Mouse (Mus musculus) kidney, embryonic 16.5 days (tissue): Measurements from ENCODE around the gene Tacc3. TPM values are rescaled to one million over a fixed set of nuclear protein-coding genes. Genes with fewer than 3 reads are reported as not detected.

ENCODE experiments used
- ATAC-seq: fragments of 200-750 bp; cut with Nextera tagmentation; 2 replicates; pipeline ENCODE4 v1.8.0; 2017; ENCODE audit warnings: moderate TSS enrichment; ENCODE audit not compliant: low FRiP score, low TSS enrichment
- H3K27ac ChIP-seq: fragments of 300-500 bp; sonication (generic); 2 replicates; pipeline ENCODE4 v1.5.1; 2014; ENCODE audit warnings: low read length
- H3K27me3 ChIP-seq: fragments of 300-500 bp; sonication (generic); 2 replicates; pipeline ENCODE4 v1.6.1; 2014; ENCODE audit warnings: low read length, control low read depth, mixed read lengths; ENCODE audit not compliant: insufficient read depth
- H3K36me3 ChIP-seq: fragments of 300-500 bp; sonication (generic); 2 replicates; pipeline ENCODE4 v1.6.1; 2014; ENCODE audit warnings: low read length, control low read depth, mixed read lengths; ENCODE audit not compliant: insufficient read depth
- H3K4me1 ChIP-seq: fragments of 300-500 bp; sonication (generic); 2 replicates; pipeline ENCODE4 v1.6.1; 2014; ENCODE audit warnings: low read length, control low read depth, mixed read lengths; ENCODE audit not compliant: insufficient read depth
- H3K4me2 ChIP-seq: fragments of 300-500 bp; sonication (generic); replicated peaks from 2 replicates; pipeline ENCODE4 v1.6.1; 2014; ENCODE audit warnings: low read depth, low read length
- H3K4me3 ChIP-seq: fragments of 300-500 bp; sonication (generic); 2 replicates; pipeline ENCODE4 v1.5.1; 2014; ENCODE audit warnings: mild to moderate bottlenecking, low read length
- H3K9ac ChIP-seq: fragments of 300-500 bp; sonication (generic); replicated peaks from 2 replicates; pipeline ENCODE4 v1.6.1; 2014; ENCODE audit warnings: low read length
- H3K9me3 ChIP-seq: fragments of 300-500 bp; sonication (generic); 2 replicates; pipeline ENCODE4 v1.6.1; 2016; ENCODE audit warnings: low read length, control low read depth
- WGBS: fragments of 180-500 bp; shearing (Covaris S2); extraction: QIAGEN DNeasy Blood & Tissue Kit; methylation state at CpG from one replicate; pipeline ENCODE4 v1.1.7; 2014; 5-methylcytosine and 5-hydroxymethylcytosine counted together
- polyA plus RNA-seq: library from polyadenylated mRNA; unstranded; fragments of >200 nt; fragmentation: Nextera tagmentation; extraction: Ambion mirVana; gene quantifications from 2 replicates; pipeline ENCODE4 v1.2.1, GENCODE M21; 2015

Tacc3 gene
- polyA plus RNA-seq, result 186 and 192 TPM in 2 replicates

- peaks cover 25% of the 10 kb centered on the region for H3K4me1 ChIP-seq
- peak within 1 kb of the TSS; percentile 77 for H3K9ac ChIP-seq
- ATAC-seq, result peak; percentile 97
- no peaks in the 10 kb centered on the region for H3K9me3 ChIP-seq
- WGBS, result under 1% methylated on average over 60 of the region's 60 CpGs
- peaks cover 29% of the 10 kb centered on the region for H3K36me3 ChIP-seq
- peak within 1 kb of the TSS; percentile 66 for H3K4me3 ChIP-seq
- H3K27ac ChIP-seq, result peak within 1 kb of the TSS; percentile 99
- peak within 1 kb of the TSS; percentile 93 for H3K4me2 ChIP-seq
- H3K27me3 ChIP-seq, result no peaks in the 10 kb centered on the region
These were observed at the start of gene Tacc3, which contains the start of gene Tmem129 for GRCm38 (mm10) chr5:33657787-33658663. Tacc3 (plus strand) TSS chr5:33658128. Tmem129 (minus strand) TSS chr5:33658416.

- H3K9ac ChIP-seq, result no peak overlapping the region
- no peak overlapping the region for H3K27ac ChIP-seq
- no peak overlapping the region for H3K4me2 ChIP-seq
- peaks cover 18% of the 10 kb centered on the region for H3K36me3 ChIP-seq
- H3K27me3 ChIP-seq, result no peaks in the 10 kb centered on the region
- H3K4me1 ChIP-seq, result no peaks in the 10 kb centered on the region
- WGBS, result 76% methylated on average over 1 of the region's 1 CpGs
- ATAC-seq, result no peak
- H3K4me3 ChIP-seq, result no peak overlapping the region
- no peaks in the 10 kb centered on the region for H3K9me3 ChIP-seq
These were observed 48.7 kb upstream of the Tacc3 start for GRCm38 (mm10) chr5:33609226-33609625.

GRCm38 (mm10) chr5:33611795-33612194, 46.1 kb upstream of the Tacc3 start:
- Histone ChIP-seq H3K4me2 (no peak overlapping the region), H3K4me1 (no peaks in the 10 kb centered on the region), H3K36me3 (peaks cover 22% of the 10 kb centered on the region), H3K27me3 (no peaks in the 10 kb centered on the region), H3K9me3 (no peaks in the 10 kb centered on the region), H3K9ac (no peak overlapping the region), H3K27ac (no peak overlapping the region), H3K4me3 (no peak overlapping the region)
- WGBS, result 100% methylated on average over 1 of the region's 1 CpGs
- no peak for ATAC-seq

DNA sequence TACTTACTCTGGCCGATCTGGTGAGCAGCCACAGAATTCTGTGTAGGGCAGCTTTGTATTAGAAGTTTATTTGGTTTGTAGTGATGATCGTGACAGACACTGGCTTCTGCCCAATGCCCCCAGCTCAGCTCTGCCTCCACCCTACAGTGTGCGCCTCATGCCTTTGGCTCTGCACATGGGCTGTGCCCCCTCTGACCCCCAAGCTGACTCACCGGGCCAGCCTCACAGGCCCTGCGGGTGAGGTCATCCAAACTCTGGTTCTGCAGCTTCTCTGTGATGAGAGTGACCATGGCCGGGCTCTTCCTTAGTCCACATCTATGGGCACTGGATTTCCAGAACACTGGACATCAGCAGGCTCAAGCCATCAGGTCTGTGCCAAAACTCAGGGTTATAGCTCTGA, 43.5 kb upstream of the Tacc3 start:
- Histone ChIP-seq H3K4me1 (no peaks in the 10 kb centered on the region), H3K4me3 (no peak overlapping the region), H3K27me3 (no peaks in the 10 kb centered on the region), H3K27ac (no peak overlapping the region), H3K9ac (no peak overlapping the region), H3K36me3 (peaks cover 5% of the 10 kb centered on the region; the same call in 1 of the 2 replicates), H3K4me2 (no peak overlapping the region), H3K9me3 (no peaks in the 10 kb centered on the region)
- ATAC-seq, result no peak
- 81% methylated on average over 6 of the region's 6 CpGs for WGBS

- ATAC-seq, result no peak
- no peak overlapping the region for H3K4me3 ChIP-seq
- H3K27ac ChIP-seq, result no peak overlapping the region
- H3K4me1 ChIP-seq, result peaks cover 1% of the 10 kb centered on the region; the same call in 1 of the 2 replicates
- H3K36me3 ChIP-seq, result no peaks in the 10 kb centered on the region
- WGBS, result 86% methylated on average over 2 of the region's 2 CpGs
- no peak overlapping the region for H3K4me2 ChIP-seq
- no peak overlapping the region for H3K9ac ChIP-seq
- no peaks in the 10 kb centered on the region for H3K9me3 ChIP-seq
- H3K27me3 ChIP-seq, result no peaks in the 10 kb centered on the region
These were observed 35.3 kb upstream of the Tacc3 start for GRCm38 (mm10) chr5:33622671-33623070.

GRCm38 (mm10) chr5:33623766-33624165, 34.2 kb upstream of the Tacc3 start:
- H3K36me3 ChIP-seq, result no peaks in the 10 kb centered on the region
- 84% methylated on average over 3 of the region's 3 CpGs for WGBS
- no peak overlapping the region for H3K4me3 ChIP-seq
- no peak overlapping the region for H3K9ac ChIP-seq
- H3K4me1 ChIP-seq, result peaks cover 7% of the 10 kb centered on the region
- no peak for ATAC-seq
- no peak overlapping the region for H3K4me2 ChIP-seq
- H3K9me3 ChIP-seq, result no peaks in the 10 kb centered on the region
- H3K27ac ChIP-seq, result no peak overlapping the region
- no peaks in the 10 kb centered on the region for H3K27me3 ChIP-seq

GRCm38 (mm10) chr5:33627968-33628367, 30.0 kb upstream of the Tacc3 start:
- H3K4me3 ChIP-seq, result peak overlapping the region; percentile 90
- WGBS, result 24% methylated on average over 4 of the region's 4 CpGs

DNA sequence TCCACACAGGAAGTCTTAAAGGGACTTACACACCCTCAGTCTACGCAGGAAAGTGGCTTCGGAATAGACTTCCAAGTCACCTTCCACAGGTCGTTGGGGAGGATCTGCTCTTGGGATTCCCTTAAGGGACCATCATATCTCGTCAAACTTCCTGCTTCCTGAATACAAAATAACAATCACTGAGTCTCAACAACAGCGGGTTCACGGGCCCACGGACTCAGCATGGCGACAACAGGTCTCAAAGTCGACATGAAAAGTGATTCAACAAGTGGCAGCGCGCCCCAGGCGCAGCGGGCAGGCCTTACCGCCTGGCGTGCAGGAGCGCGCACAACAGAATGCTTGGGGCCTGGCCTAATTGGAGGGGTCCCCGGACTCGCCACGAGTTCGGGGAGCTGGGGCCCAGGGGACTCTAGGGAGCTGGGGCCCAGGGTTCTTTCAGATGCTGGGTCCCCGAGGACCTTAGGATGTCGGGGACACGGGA, 29.1 kb upstream of the Tacc3 start:
- Histone ChIP-seq H3K4me1 (peaks cover 16% of the 10 kb centered on the region), H3K36me3 (no peaks in the 10 kb centered on the region), H3K27ac (peak overlapping the region; percentile 86), H3K27me3 (no peaks in the 10 kb centered on the region), H3K4me3 (peak overlapping the region; percentile 90), H3K4me2 (peak overlapping the region; percentile 79), H3K9me3 (no peaks in the 10 kb centered on the region), H3K9ac (peak overlapping the region; percentile 79)
- WGBS, result 0% methylated on average over 24 of the region's 24 CpGs
- ATAC-seq, result no peak

More at GRCm38 (mm10) chr5:33627968-33628367, 30.0 kb upstream of the Tacc3 start:
- ATAC-seq, result no peak
- H3K9ac ChIP-seq, result peak overlapping the region; percentile 43; the same call in 1 of the 2 replicates
- no peaks in the 10 kb centered on the region for H3K27me3 ChIP-seq
- H3K4me2 ChIP-seq, result peak overlapping the region; percentile 79
- peaks cover 16% of the 10 kb centered on the region for H3K4me1 ChIP-seq
- H3K36me3 ChIP-seq, result no peaks in the 10 kb centered on the region
- H3K27ac ChIP-seq, result no peak overlapping the region
- H3K9me3 ChIP-seq, result no peaks in the 10 kb centered on the region

DNA sequence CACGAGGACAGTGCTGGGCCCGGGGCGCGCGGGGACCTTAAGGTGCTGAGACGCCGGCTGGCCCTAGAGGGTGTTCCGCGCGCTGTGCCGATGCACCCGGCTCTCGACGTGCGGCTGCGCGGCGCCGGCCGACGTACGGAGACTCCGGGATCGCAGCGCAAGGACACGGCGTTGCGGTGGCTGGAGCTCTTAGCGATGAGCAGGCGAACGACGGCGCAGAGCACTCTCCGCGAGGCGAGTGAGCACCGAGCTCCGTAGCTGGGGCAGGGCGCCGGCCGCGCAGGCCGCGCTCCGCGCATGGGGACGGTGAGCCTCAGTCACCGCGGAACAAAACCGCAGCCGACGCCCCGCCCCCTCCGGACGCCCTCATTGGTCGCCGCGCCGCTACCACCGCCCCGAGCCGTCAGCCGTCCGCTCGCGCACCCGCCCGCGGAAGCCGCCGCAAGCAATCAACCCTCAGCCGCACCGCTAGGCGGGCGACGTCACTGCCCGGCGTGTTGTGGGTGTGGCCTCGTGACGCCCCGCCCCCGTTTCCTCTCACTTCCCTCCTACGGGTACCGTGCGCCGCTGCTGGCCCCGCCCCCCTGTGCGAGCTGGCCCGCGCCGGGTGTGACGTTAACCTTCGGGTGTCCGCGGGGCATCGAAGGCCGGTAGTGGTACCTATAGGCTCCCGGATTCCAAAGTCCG, 28.5 kb upstream of the Tacc3 start, which contains the start of the genes Fam53a and Gm9903:
Gene Fam53a, minus strand, starts transcription at position 335 of the 687 bp plus-strand sequence.
Gene Gm9903, plus strand, starts transcription at position 625 of the 687 bp plus-strand sequence.
- Histone ChIP-seq H3K9me3 (no peaks in the 10 kb centered on the region), H3K9ac (peak within 1 kb of the TSS; percentile 79), H3K4me3 (peak within 1 kb of the TSS; percentile 90), H3K27ac (peak within 1 kb of the TSS; percentile 86), H3K27me3 (no peaks in the 10 kb centered on the region), H3K4me1 (peaks cover 16% of the 10 kb centered on the region), H3K36me3 (no peaks in the 10 kb centered on the region), H3K4me2 (peak within 1 kb of the TSS; percentile 79)
- WGBS, result 0% methylated on average over 93 of the region's 99 CpGs
- peak; percentile 96 for ATAC-seq
